Mouse (Mus musculus) limb, embryonic 12.5 days (tissue): ENCODE measurements around the gene Gm10198. TPM values are rescaled to one million over a fixed set of nuclear protein-coding genes. Genes with fewer than 3 reads are reported as not detected.

Experiments
- polyA plus RNA-seq: library from polyadenylated mRNA; unstranded; fragments of >200 nt; fragmentation: Nextera tagmentation; extraction: Ambion mirVana; gene quantifications from 2 replicates; pipeline ENCODE4 v1.2.1, GENCODE M21; 2016

Gm10198 gene
- polyA plus RNA-seq, 1 experiment from 2014 or later, result not detected

Other genes starting within 250 kb of the Gm10198 start
- gene Gpbp1, start 102.7 kb upstream of the Gm10198 start, polyA plus RNA-seq, result 117 and 123 TPM in 2 replicates
- gene Gm49496, start 42.8 kb upstream of the Gm10198 start, polyA plus RNA-seq, result not detected in 2 replicates
- 27.1 and 30.0 TPM in 2 replicates for gene Mier3, start 88.2 kb downstream of the Gm10198 start, polyA plus RNA-seq
- gene Map3k1, start 216.2 kb downstream of the Gm10198 start, polyA plus RNA-seq, result 14.5 and 15.6 TPM in 2 replicates